Mouse (Mus musculus) embryonic facial prominence, embryonic 14.5 days (tissue): ENCODE measurements around the gene Dagla. TPM values are rescaled to one million over a fixed set of nuclear protein-coding genes. Genes with fewer than 3 reads are reported as not detected.

Experiments used
- ATAC-seq: fragments of 200-750 bp; cut with Nextera tagmentation; 2 replicates; pipeline ENCODE4 v1.8.0; 2017; ENCODE audit warnings: low read depth, moderate number of reproducible peaks, moderate TSS enrichment
- DNase-seq: peaks from one replicate; pipeline ENCODE4 v3.0.0-alpha.2; 2015; ENCODE audit warnings: low spot score
- H3K27ac ChIP-seq: fragments of 300-500 bp; sonication (generic); replicated peaks from 2 replicates; pipeline ENCODE4 v1.5.1; 2014; ENCODE audit warnings: low read depth, mild to moderate bottlenecking, low read length, moderate library complexity
- H3K27me3 ChIP-seq: fragments of 300-500 bp; sonication (generic); replicated peaks from 2 replicates; pipeline ENCODE4 v1.6.1; 2014; ENCODE audit warnings: low read length; ENCODE audit not compliant: control insufficient read depth, insufficient read depth
- H3K36me3 ChIP-seq: fragments of 300-500 bp; sonication (generic); 2 replicates; pipeline ENCODE4 v1.6.1; 2014; ENCODE audit warnings: low read length, mixed read lengths; ENCODE audit not compliant: control insufficient read depth, insufficient read depth
- H3K4me1 ChIP-seq: fragments of 300-500 bp; sonication (generic); 2 replicates; pipeline ENCODE4 v1.6.1; 2014; ENCODE audit warnings: antibody characterized with exemption, low read length; ENCODE audit not compliant: control insufficient read depth, insufficient read depth
- H3K4me2 ChIP-seq: fragments of 300-500 bp; sonication (generic); 2 replicates; pipeline ENCODE4 v1.6.1; 2014; ENCODE audit warnings: low read depth, mild to moderate bottlenecking, low read length, moderate library complexity, mixed read lengths
- H3K4me3 ChIP-seq: fragments of 300-500 bp; sonication (generic); 2 replicates; pipeline ENCODE4 v1.5.1; 2014; ENCODE audit warnings: low read depth, mild to moderate bottlenecking, low read length
- H3K9ac ChIP-seq: fragments of 300-500 bp; sonication (generic); 2 replicates; pipeline ENCODE4 v1.6.1; 2014; ENCODE audit warnings: low read depth, mild to moderate bottlenecking, low read length, moderate library complexity, mixed read lengths
- H3K9me3 ChIP-seq: fragments of 300-500 bp; sonication (generic); 2 replicates; pipeline ENCODE4 v1.6.1; 2016; ENCODE audit warnings: low read length; ENCODE audit not compliant: control insufficient read depth
- WGBS: fragments of 180-500 bp; shearing (Covaris S2); extraction: QIAGEN DNeasy Blood & Tissue Kit; methylation state at CpG from one replicate; pipeline ENCODE4 v1.1.7; 2014; 5-methylcytosine and 5-hydroxymethylcytosine counted together
- polyA plus RNA-seq: library from polyadenylated mRNA; unstranded; fragments of >200 nt; fragmentation: Nextera tagmentation; extraction: Ambion mirVana; gene quantifications from 2 replicates; pipeline ENCODE4 v1.2.1, GENCODE M21; 2014

The Dagla gene
- polyA plus RNA-seq, 1 experiment from 2014 or later, result 2.8 TPM

DNA sequence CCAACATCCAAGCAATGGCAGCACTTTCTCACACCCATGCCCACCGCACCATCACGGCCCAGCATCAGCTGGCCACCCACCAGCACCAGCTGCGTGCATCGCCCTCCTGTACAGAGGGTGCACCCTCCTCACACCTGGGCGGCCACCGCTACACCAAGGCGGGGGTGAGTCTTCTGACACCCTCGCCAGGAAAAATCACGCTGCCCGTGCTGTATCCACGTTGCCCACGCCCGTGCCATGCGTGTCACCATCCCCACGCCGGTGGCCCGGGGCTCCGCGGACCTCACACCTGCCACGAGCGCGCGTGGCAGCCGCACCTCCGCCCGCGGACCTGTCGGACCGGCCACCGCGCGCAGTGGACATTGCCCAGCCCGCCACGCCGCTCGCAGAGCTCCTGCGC lies 282 bp downstream of the Dagla start:
- ATAC-seq (peak; percentile 30; the same call in 1 of the 2 replicates), DNase-seq (no peak)
- H3K36me3 ChIP-seq, result no peaks in the 10 kb centered on the region
- H3K4me2 ChIP-seq, result peak overlapping the region; percentile 98
- H3K4me1 ChIP-seq, result peaks cover 14% of the 10 kb centered on the region; the same call in 1 of the 2 replicates
- 15% methylated on average over 15 of the region's 37 CpGs for WGBS
- no peaks in the 10 kb centered on the region for H3K27me3 ChIP-seq
- no peaks in the 10 kb centered on the region for H3K9me3 ChIP-seq
- H3K4me3 ChIP-seq, result peak overlapping the region; percentile 83
- peak overlapping the region; percentile 82 for H3K9ac ChIP-seq
- no peak overlapping the region for H3K27ac ChIP-seq

DNA sequence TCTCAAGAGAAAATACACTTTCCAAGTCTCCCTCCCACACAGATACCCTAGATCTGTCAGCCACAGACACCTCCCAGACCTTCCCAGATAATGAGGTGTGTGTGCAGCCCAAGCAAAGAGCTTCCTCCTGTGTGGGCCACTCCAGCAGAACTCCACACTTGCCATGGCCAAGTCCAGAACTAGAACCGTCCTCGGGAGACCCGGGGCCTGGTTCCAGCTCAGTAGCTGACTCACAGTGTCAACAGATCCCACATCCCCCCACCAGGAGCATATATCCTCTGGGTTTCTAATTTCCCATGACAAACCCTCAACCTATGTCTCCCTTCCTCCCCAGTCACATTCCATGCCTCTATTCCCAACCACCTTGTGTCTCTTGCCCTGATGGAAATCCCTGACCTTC lies 1.8 kb downstream of the Dagla start:
- H3K36me3 ChIP-seq, result no peaks in the 10 kb centered on the region
- H3K9ac ChIP-seq, result no peak overlapping the region
- H3K27ac ChIP-seq, result no peak overlapping the region
- no peak for DNase-seq
- WGBS, result 82% methylated on average over 3 of the region's 3 CpGs
- peaks cover 11% of the 10 kb centered on the region; the same call in 1 of the 2 replicates for H3K4me1 ChIP-seq
- ATAC-seq, result no peak
- no peak overlapping the region for H3K4me2 ChIP-seq
- H3K27me3 ChIP-seq, result no peaks in the 10 kb centered on the region
- no peak overlapping the region for H3K4me3 ChIP-seq
- no peaks in the 10 kb centered on the region for H3K9me3 ChIP-seq

DNA sequence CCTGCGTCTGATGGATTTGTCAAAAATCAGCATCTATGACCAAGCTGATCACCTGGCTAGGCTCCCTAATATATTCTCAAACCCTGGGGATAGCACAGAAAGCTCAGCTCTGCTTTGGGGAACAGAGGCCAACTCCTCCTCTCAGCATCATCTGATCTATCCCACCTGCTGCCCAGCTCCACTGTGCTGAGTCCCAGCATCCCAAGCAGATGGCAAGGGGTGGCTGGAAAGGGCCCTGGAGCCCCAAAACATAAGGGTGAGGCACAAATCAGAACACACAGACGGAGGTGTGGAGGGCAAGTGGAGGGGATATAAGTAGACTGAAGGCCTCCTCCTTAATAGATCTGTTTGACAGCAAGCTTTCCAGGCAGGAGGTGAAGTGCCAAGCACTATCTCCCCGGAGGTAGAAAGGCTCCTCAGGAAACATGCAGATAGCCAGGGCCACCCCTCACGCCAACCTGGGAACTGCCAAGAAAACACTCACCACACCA lies 2.8 kb downstream of the Dagla start:
- no peaks in the 10 kb centered on the region for H3K36me3 ChIP-seq
- DNase-seq, result no peak
- H3K9ac ChIP-seq, result no peak overlapping the region
- H3K4me2 ChIP-seq, result no peak overlapping the region
- no peak overlapping the region for H3K4me3 ChIP-seq
- no peaks in the 10 kb centered on the region for H3K27me3 ChIP-seq
- 72% methylated on average over 4 of the region's 4 CpGs for WGBS
- H3K9me3 ChIP-seq, result no peaks in the 10 kb centered on the region
- ATAC-seq, result no peak
- H3K4me1 ChIP-seq, result peaks cover 20% of the 10 kb centered on the region
- no peak overlapping the region for H3K27ac ChIP-seq

DNA sequence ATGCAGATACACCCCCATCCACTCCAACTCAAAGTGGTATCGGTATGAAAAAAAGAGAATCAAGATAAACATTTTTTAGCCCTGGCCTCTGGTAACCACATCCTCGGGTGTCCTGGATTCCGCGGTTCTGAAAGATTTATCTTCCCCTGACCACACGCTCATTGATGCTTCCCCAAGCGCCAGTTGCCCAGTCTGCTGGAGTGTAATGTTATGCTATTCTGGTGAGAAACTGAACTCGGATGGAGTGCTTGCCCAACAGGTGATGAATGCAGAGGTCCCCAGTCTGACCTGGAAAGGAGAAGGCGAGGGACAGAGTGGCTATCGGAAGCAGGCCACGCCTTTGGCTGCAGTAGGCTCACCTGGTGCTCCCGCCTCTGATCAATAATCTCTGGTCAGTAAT lies 3.4 kb downstream of the Dagla start:
- Histone ChIP-seq H3K4me3 (no peak overlapping the region), H3K9ac (no peak overlapping the region), H3K36me3 (no peaks in the 10 kb centered on the region), H3K9me3 (no peaks in the 10 kb centered on the region), H3K4me2 (no peak overlapping the region), H3K27ac (no peak overlapping the region), H3K4me1 (peaks cover 27% of the 10 kb centered on the region), H3K27me3 (no peaks in the 10 kb centered on the region)
- ATAC-seq (no peak), DNase-seq (no peak)
- WGBS, result 79% methylated on average over 11 of the region's 11 CpGs

DNA sequence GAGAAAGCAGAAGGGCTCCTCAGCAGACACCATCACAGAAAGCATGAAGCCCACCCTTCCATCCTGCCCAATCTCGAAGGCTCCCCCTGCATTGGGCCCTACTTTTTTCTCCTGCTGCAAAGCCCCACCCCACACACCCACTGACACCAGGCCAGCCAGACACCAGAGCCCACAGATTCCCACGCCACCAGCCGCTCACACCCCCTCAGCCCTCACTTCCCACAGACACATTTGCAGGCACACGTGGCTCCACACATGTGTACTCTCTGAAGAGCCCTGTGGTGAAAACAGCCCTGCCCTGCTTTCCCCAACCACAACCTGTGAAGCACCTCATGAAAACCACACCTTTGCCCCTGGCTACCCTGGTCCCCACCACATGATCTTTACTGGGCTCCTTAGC lies 3.9 kb downstream of the Dagla start:
- 80% methylated on average over 4 of the region's 4 CpGs for WGBS

DNA sequence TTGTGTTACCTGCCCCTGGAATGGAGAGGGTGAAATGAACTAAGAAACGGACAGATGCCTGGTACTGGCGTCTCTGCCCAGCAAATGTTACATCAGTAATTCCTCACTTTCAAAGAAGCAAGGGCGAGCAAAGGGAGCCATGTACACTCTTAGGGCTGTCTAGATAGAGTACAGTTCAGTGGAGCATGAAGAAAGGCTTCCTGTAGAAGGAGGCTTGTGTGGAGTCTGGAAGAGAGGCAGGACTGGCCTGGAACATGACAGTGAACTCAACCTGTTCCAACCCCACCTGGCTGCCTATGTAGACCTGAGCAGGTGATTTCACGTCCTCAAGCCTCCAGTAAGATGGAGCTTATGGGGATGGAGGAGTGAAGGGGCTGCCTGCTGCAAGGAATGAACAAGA lies 6.4 kb downstream of the Dagla start:
- no peak for DNase-seq
- H3K4me2 ChIP-seq, result no peak overlapping the region
- no peaks in the 10 kb centered on the region for H3K9me3 ChIP-seq
- H3K4me3 ChIP-seq, result no peak overlapping the region
- H3K36me3 ChIP-seq, result no peaks in the 10 kb centered on the region
- H3K9ac ChIP-seq, result no peak overlapping the region
- ATAC-seq, result no peak
- WGBS, result 70% methylated on average over 4 of the region's 4 CpGs
- H3K27ac ChIP-seq, result no peak overlapping the region
- no peaks in the 10 kb centered on the region for H3K27me3 ChIP-seq
- H3K4me1 ChIP-seq, result peaks cover 40% of the 10 kb centered on the region

More for the DNA sequence above, 3.9 kb downstream of the Dagla start:
- H3K4me2 ChIP-seq, result no peak overlapping the region
- no peaks in the 10 kb centered on the region for H3K27me3 ChIP-seq
- no peaks in the 10 kb centered on the region for H3K36me3 ChIP-seq
- no peaks in the 10 kb centered on the region for H3K9me3 ChIP-seq
- H3K27ac ChIP-seq, result no peak overlapping the region
- no peak overlapping the region for H3K9ac ChIP-seq
- no peak overlapping the region for H3K4me3 ChIP-seq
- H3K4me1 ChIP-seq, result peaks cover 31% of the 10 kb centered on the region
- no peak for DNase-seq
- ATAC-seq, result no peak

DNA sequence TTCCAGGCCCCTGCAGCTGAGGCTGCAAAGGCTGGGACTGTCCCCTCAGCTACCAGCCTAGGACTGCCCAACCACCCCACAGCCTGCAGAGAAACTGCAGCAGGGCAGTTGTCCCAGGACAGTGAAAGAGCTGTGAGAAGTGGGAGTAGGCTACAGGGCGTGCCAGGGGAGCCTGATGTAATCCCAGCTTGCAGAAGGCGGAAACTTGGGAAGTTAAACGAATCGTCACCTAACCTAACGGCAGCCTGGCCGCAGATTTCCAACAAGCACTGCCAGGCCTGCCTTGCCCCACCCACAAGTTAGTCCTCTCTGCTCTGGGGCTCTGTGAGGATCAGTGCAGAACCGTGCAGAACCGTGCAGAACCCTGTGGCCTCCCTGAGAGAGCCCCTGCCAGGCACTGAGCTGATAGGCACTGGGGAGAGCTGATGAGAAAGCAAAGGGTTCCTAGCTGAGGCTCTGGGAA lies 7.6 kb downstream of the Dagla start:
- Histone ChIP-seq H3K27ac (peak overlapping the region; percentile 68), H3K4me1 (peaks cover 43% of the 10 kb centered on the region), H3K4me3 (no peak overlapping the region), H3K36me3 (no peaks in the 10 kb centered on the region), H3K9me3 (no peaks in the 10 kb centered on the region), H3K9ac (peak overlapping the region; percentile 45), H3K4me2 (0 out of 2 replicates have a peak overlapping the region, but pooled peaks have one; percentile 14), H3K27me3 (no peaks in the 10 kb centered on the region)
- DNase-seq (peak; percentile 77), ATAC-seq (peak; percentile 70)
- 5% methylated on average over 8 of the region's 8 CpGs for WGBS

DNA sequence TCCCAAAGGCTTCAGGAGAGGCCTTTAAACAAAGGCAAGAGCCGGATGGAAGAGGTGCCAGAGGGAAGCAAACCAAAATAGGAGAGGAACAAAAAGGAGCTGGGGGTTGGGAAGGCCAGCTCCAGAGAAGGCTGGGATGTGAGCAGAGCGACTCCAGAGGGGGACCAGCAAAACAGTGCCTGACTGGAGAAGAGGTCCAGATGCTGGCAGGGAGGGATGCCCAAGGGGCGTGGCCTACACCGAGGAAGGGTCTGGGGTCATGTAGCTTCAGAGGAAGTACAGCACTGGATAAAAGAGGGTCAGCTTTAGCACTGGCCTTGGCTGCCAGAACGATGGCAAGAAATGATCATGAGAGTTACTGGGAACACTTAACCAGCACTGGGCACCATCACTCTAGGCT lies 8.4 kb downstream of the Dagla start:
- Histone ChIP-seq H3K27me3 (no peaks in the 10 kb centered on the region), H3K27ac (peak overlapping the region; percentile 68), H3K9ac (peak overlapping the region; percentile 9; the same call in 1 of the 2 replicates), H3K4me2 (no peak overlapping the region), H3K4me1 (peaks cover 49% of the 10 kb centered on the region), H3K36me3 (no peaks in the 10 kb centered on the region), H3K9me3 (no peaks in the 10 kb centered on the region), H3K4me3 (no peak overlapping the region)
- no peak for DNase-seq
- ATAC-seq, result 0 out of 2 replicates have a peak, but pooled peaks have one; percentile 5
- 19% methylated on average over 5 of the region's 5 CpGs for WGBS
